Mouse (Mus musculus): ENCODE measurements around the gene Usp1.

GRCm38 (mm10) chr4:98923568-98924070 is at the start of gene Usp1:
- TF ChIP-seq POLR2A (IDR thresholded peaks at IDR 0.05; ENCODE audit: control insufficient read depth, extremely low read depth, insufficient read depth, low read length, poor library complexity) = peak; percentile 52; the same call in 1 of the 2 replicates
- TF ChIP-seq CTCF (IDR thresholded peaks at IDR 0.05; ENCODE audit: borderline replicate concordance, control insufficient read depth, extremely low read depth, insufficient read depth, low read length, poor library complexity) = no peak; the same call in 1 of the 2 replicates

Measured in thymus, adult 2 months (tissue).